ENCODE assay signal across 9 mouse cellular contexts in the genomic region with DNA sequence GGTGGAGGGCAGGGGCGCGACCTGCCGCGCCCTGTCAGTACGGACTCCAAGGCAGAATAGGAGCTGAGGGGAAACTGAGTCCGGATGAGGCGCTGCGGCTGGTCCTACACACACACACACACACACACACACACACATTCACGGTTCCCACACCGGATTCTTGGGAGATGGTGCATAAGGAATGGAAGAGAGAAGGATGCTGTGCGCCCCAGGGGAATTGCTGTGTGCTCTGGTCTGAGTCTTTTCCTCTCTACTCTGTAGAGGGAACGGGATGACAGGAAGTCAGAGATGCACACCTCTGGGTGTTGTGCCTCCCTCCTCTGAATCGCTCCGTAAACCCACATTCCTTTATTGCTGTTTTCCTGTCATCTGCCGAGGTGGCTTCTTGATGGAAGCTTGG. TPM values are rescaled to one million over a fixed set of nuclear protein-coding genes. Genes with fewer than 3 reads are reported as not detected.
DNase-seq lines count a peak whose midpoint lies in the region; ATAC-seq and TF ChIP-seq lines count a peak whose summit lies in the region.
"Had no signal": no experiment of that assay in that cellular context is flagged by ENCODE, and none has a peak within 500 bp of the region (broad histone marks: within the 10 kb centered on the region; RNA-seq: fewer than 3 reads in every experiment).

No protein-coding gene starts in this region.

- ATAC-seq in midbrain, embryonic 13.5 days, result no peak

- peaks cover 88% of the 10 kb centered on the region for H3K4me1 ChIP-seq in hindbrain, embryonic 10.5 days (replicated peaks)
- peaks cover 89% of the 10 kb centered on the region for H3K4me1 ChIP-seq in midbrain, embryonic 13.5 days (replicated peaks)

- intact Hi-C loops in gastrocnemius, adult 2 months (cut with DNase I), result no loop called here
- intact Hi-C loops in gastrocnemius, postnatal 36 days (cut with DNase I), result no loop called here

- no peak for TF ChIP-seq CTCF in gastrocnemius, adult 2 months (IDR thresholded peaks at IDR 0.05)

- peaks cover 28% of the 10 kb centered on the region for H3K36me3 ChIP-seq in hindbrain, embryonic 10.5 days
- peaks cover 34% of the 10 kb centered on the region for H3K36me3 ChIP-seq in midbrain, embryonic 13.5 days

- peak overlapping the region; percentile 36; the same call in 1 of the 2 replicates for H3K4me3 ChIP-seq in gastrocnemius, adult 2 months
- peak overlapping the region; percentile 68 for H3K4me3 ChIP-seq in hindbrain, embryonic 10.5 days
- H3K4me3 ChIP-seq in midbrain, embryonic 13.5 days (replicated peaks), result peak overlapping the region; percentile 76
- H3K4me3 ChIP-seq: lung, embryonic 15.5 days had no signal

- H3K27ac ChIP-seq in gastrocnemius, adult 2 months, result no peak overlapping the region
- H3K27ac ChIP-seq in hindbrain, embryonic 10.5 days, result peak overlapping the region; percentile 96
- H3K27ac ChIP-seq in midbrain, embryonic 13.5 days, result peak overlapping the region; percentile 99
- H3K27ac ChIP-seq: lung, embryonic 15.5 days had no signal

- peak overlapping the region; percentile 99 for H3K4me2 ChIP-seq in midbrain, embryonic 13.5 days (replicated peaks)
- H3K4me2 ChIP-seq: lung, embryonic 15.5 days had no signal

- H3K9me3 ChIP-seq in hindbrain, embryonic 10.5 days, result no peaks in the 10 kb centered on the region
- H3K9me3 ChIP-seq in midbrain, embryonic 13.5 days, result no peaks in the 10 kb centered on the region
- H3K9me3 ChIP-seq: lung, embryonic 15.5 days had no signal

- no peak for DNase-seq in gastrocnemius, adult 2 months
- no peak for DNase-seq in gastrocnemius, postnatal 36 days
- peak; percentile 55 for DNase-seq in brain, adult 2 months (ENCODE audit: low read depth, low spot score)
- no peak for DNase-seq in hindbrain, embryonic 10.5 days (ENCODE audit: low spot score)
- no peak for DNase-seq in thymus, adult 18-20 months
- DNase-seq in lung, postnatal 4 days, result no peak
- DNase-seq in thymus, postnatal 25 days, result no peak

- peak overlapping the region; percentile 99 for H3K9ac ChIP-seq in midbrain, embryonic 13.5 days (replicated peaks)
- H3K9ac ChIP-seq: lung, embryonic 15.5 days had no signal

- 6% methylated on average over 15 of the region's 15 CpGs for WGBS in hindbrain, embryonic 10.5 days
- WGBS in midbrain, embryonic 13.5 days, result 3% methylated on average over 15 of the region's 15 CpGs

- peaks cover 71% of the 10 kb centered on the region for H3K27me3 ChIP-seq in hindbrain, embryonic 10.5 days (ENCODE audit: insufficient read depth, poor library complexity, severe bottlenecking)
- no peaks in the 10 kb centered on the region for H3K27me3 ChIP-seq in midbrain, embryonic 13.5 days

RNA-seq across cellular contexts. Expression of a gene that starts 3.5 kb away (rescaled TPM):
- total RNA-seq in gastrocnemius, adult 2 months (2021), result under 1 TPM; 0.20 to 0.77 TPM
- under 1 TPM; 0.54 to 0.57 TPM for total RNA-seq in gastrocnemius, postnatal 36 days (2021)
- 30.4 and 86.1 TPM in 2 replicates for polyA plus RNA-seq in hindbrain, embryonic 10.5 days (2016; fragmentation: Nextera tagmentation; extraction: Ambion mirVana)
- 182 and 209 TPM in 2 replicates for polyA plus RNA-seq in midbrain, embryonic 13.5 days (2015; fragmentation: Nextera tagmentation; extraction: Ambion mirVana)

RNA-seq across cellular contexts. Expression of a gene that starts 7.0 kb away (rescaled TPM):
- total RNA-seq in gastrocnemius, adult 2 months (2021), result 100 to 1,000 TPM; 634 to 773 TPM
- total RNA-seq in gastrocnemius, postnatal 36 days (2021), result 100 to 1,000 TPM; 529 to 644 TPM
- 971 and 1,039 TPM in 2 replicates for polyA plus RNA-seq in hindbrain, embryonic 10.5 days (2016; fragmentation: Nextera tagmentation; extraction: Ambion mirVana)
- 631 and 653 TPM in 2 replicates for polyA plus RNA-seq in midbrain, embryonic 13.5 days (2015; fragmentation: Nextera tagmentation; extraction: Ambion mirVana)

RNA-seq across cellular contexts. Expression of a gene that starts 21.0 kb away (rescaled TPM):
- 1 to 10 TPM; 5.7 to 8.1 TPM for total RNA-seq in gastrocnemius, adult 2 months (2021)
- total RNA-seq in gastrocnemius, postnatal 36 days (2021), result 1 to 10 TPM; 5.5 to 6.2 TPM
- 55.6 and 60.9 TPM in 2 replicates for polyA plus RNA-seq in hindbrain, embryonic 10.5 days (2016; fragmentation: Nextera tagmentation; extraction: Ambion mirVana)
- 27.8 and 33.4 TPM in 2 replicates for polyA plus RNA-seq in midbrain, embryonic 13.5 days (2015; fragmentation: Nextera tagmentation; extraction: Ambion mirVana)

RNA-seq across cellular contexts. Expression of a gene that starts 30.0 kb away (rescaled TPM):
- 1 to 10 TPM in 1 of 2 experiments, under 1 TPM in 1; 0.84 to 1.0 TPM for total RNA-seq in gastrocnemius, adult 2 months (2021)
- 1 to 10 TPM; 1.1 to 2.0 TPM for total RNA-seq in gastrocnemius, postnatal 36 days (2021)
- 3.3 and 3.9 TPM in 2 replicates for polyA plus RNA-seq in hindbrain, embryonic 10.5 days (2016; fragmentation: Nextera tagmentation; extraction: Ambion mirVana)
- polyA plus RNA-seq in midbrain, embryonic 13.5 days (2015; fragmentation: Nextera tagmentation; extraction: Ambion mirVana), result 1.9 and 2.1 TPM in 2 replicates

RNA-seq across cellular contexts. Expression of a gene that starts 30.5 kb away (rescaled TPM):
- 1 to 10 TPM; 1.5 to 2.5 TPM for total RNA-seq in gastrocnemius, adult 2 months (2021)
- total RNA-seq in gastrocnemius, postnatal 36 days (2021), result 1 to 10 TPM; 1.3 to 1.5 TPM
- polyA plus RNA-seq in hindbrain, embryonic 10.5 days (2016; fragmentation: Nextera tagmentation; extraction: Ambion mirVana), result 7.2 and 11.2 TPM in 2 replicates
- 3.0 and 3.1 TPM in 2 replicates for polyA plus RNA-seq in midbrain, embryonic 13.5 days (2015; fragmentation: Nextera tagmentation; extraction: Ambion mirVana)
